Comparison of ENCODE assay signal across 17 mouse cellular contexts in the genomic region with DNA sequence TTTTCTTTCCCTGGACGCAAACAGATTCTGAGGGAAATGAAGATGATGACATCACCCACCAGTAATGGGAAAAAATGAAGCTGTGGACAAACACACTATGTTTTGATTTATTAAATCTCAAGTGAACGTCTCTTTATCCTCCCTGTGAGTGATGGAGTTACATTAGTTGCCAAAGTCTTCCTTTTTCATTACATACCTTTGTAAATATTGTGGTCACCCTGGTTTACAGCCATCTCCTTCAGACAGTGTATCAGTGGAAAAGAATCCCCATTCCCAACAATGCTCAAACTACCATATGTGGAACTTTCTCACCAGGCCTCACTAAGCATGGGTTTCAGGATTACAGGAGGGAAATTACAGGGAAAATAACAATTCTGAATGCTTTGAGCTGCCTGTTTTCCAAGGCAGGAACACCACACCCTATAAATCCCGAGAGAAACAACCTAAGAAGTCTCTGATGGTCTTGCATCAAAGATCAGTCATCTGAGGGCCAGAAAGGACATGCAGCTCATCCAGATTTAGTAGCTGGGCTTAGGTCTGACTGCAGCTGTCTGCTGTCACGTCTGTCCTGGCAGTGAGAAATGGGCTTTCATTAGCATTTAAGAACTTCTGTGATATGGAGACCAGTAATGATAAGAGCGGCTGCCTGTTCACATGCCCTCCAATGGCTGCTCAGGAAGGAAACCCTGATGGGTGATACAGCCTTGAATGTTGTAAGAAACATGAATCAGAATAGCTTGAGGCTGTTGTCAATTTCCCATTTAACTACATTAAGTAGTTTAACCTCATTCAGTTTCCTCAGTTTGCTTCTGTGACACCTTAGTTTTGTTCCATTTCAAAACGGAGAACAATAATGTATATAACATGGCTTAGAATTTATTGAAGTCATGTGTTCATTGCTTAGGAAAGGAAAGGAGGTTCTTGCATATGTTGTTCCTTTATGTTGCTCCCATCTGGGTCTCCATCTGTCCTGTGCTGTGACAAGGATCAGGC. TPM values are rescaled to one million over a fixed set of nuclear protein-coding genes. Genes with fewer than 3 reads are reported as not detected.
DNase-seq lines count a peak whose midpoint lies in the region; TF ChIP-seq lines count a peak whose summit lies in the region.
"Had no signal": no experiment of that assay in that cellular context is flagged by ENCODE, and none has a peak within 500 bp of the region (broad histone marks: within the 10 kb centered on the region; RNA-seq: fewer than 3 reads in every experiment).

A gene (plus strand): TSS at position 943 of the 993 bp plus-strand sequence.

- TF ChIP-seq POLR2A in embryonic fibroblast, embryonic 13.5 days (IDR thresholded peaks at IDR 0.05; ENCODE audit: low read depth, low read length): no peak; the same call in 1 of the 2 replicates

- no peak for TF ChIP-seq CTCF in embryonic fibroblast, embryonic 13.5 days (IDR thresholded peaks at IDR 0.05; ENCODE audit: borderline replicate concordance, insufficient read depth, low read length)

- no peaks in the 10 kb centered on the region for H3K36me3 ChIP-seq in heart, embryonic 10.5 days
- H3K36me3 ChIP-seq: hindbrain, embryonic 10.5 days; midbrain, embryonic 13.5 days had no signal

- no peak within 1 kb of the TSS for H3K4me3 ChIP-seq in heart, embryonic 10.5 days
- no peak within 1 kb of the TSS for H3K4me3 ChIP-seq in embryonic fibroblast, embryonic 13.5 days (ENCODE audit: insufficient read depth, low read length)
- H3K4me3 ChIP-seq: hindbrain, embryonic 10.5 days; layer of hippocampus, adult 2 months; left cerebral cortex, adult 2 months; midbrain, embryonic 13.5 days had no signal

- H3K4me1 ChIP-seq in heart, embryonic 10.5 days: peaks cover 11% of the 10 kb centered on the region; the same call in 1 of the 2 replicates
- H3K4me1 ChIP-seq in embryonic fibroblast, embryonic 13.5 days (ENCODE audit: control insufficient read depth, insufficient read depth, low read length): peaks cover 9% of the 10 kb centered on the region
- H3K4me1 ChIP-seq: hindbrain, embryonic 10.5 days; midbrain, embryonic 13.5 days had no signal

- no peak for DNase-seq in heart, embryonic 10.5 days (ENCODE audit: low spot score)
- no peak for DNase-seq in heart, postnatal 4 days
- DNase-seq in Muller cell, postnatal 12 days (ENCODE audit: inconsistent ontology term): peak; percentile 6
- DNase-seq in skeletal muscle tissue, adult 2 months (ENCODE audit: low read depth, low spot score): peak; percentile 57
- no peak for DNase-seq in kidney, postnatal 25 days
- DNase-seq in kidney, postnatal 36 days: no peak
- DNase-seq: cerebellum, adult 18-20 months; gastrocnemius, postnatal 36 days; liver; lung, adult 2 months; right cerebral cortex, postnatal 14 days; thymus, adult 18-20 months had no signal

- 46% methylated on average over 6 of the region's 6 CpGs for WGBS in heart, embryonic 10.5 days

- H3K27me3 ChIP-seq in heart, embryonic 10.5 days (ENCODE audit: insufficient read depth, poor library complexity, severe bottlenecking): no peaks in the 10 kb centered on the region
- H3K27me3 ChIP-seq: midbrain, embryonic 13.5 days had no signal

- H3K27ac ChIP-seq in heart, embryonic 10.5 days: 0 out of 2 replicates have a peak within 1 kb of the TSS, but pooled peaks have one; percentile 17
- peak within 1 kb of the TSS; percentile 93 for H3K27ac ChIP-seq in embryonic fibroblast, embryonic 13.5 days (ENCODE audit: insufficient read depth, low read length)
- H3K27ac ChIP-seq: hindbrain, embryonic 10.5 days; layer of hippocampus, adult 2 months; left cerebral cortex, adult 2 months; midbrain, embryonic 13.5 days had no signal

- no peaks in the 10 kb centered on the region for H3K9me3 ChIP-seq in heart, embryonic 10.5 days
- H3K9me3 ChIP-seq: hindbrain, embryonic 10.5 days; midbrain, embryonic 13.5 days had no signal

RNA-seq across cellular contexts. Expression of the gene that starts here (rescaled TPM):
- polyA plus RNA-seq in heart, embryonic 10.5 days (2016; fragmentation: Nextera tagmentation; extraction: Ambion mirVana): 0.68 and 0.90 TPM in 2 replicates
- total RNA-seq in heart, postnatal 4 days (2021): 1 to 10 TPM; 1.4 TPM
- polyA plus RNA-seq in embryonic fibroblast, embryonic 13.5 days (2011; ENCODE audit: insufficient read length, low read depth, missing spikeins): 2.9 and 4.2 TPM in 2 replicates
- polyA plus RNA-seq: lung, adult 2 months had no signal

Comparison
In these comparisons a context has a peak if more than half of its experiments do, and no peak if none do; other contexts are left out.
1. DNase-seq: peak in Muller cell, postnatal 12 days (single experiment) and skeletal muscle tissue, adult 2 months (single experiment); none in heart, embryonic 10.5 days (single experiment), heart, postnatal 4 days (single experiment), kidney, postnatal 25 days (0 of 2) and kidney, postnatal 36 days (0 of 2).